Mouse (Mus musculus) thymus, postnatal 10 days (tissue): ENCODE results near the gene Dennd1c.

Source experiments
- DNase-seq, 2 experiments: peaks; one replicate each; pipeline ENCODE4 v3.0.0; 2021; ENCODE audit warnings: low spot score in 2 of 2

The Dennd1c gene

GRCm38 (mm10) chr17:57047406-57047805, 30.9 kb downstream of the Dennd1c start:
- DNase-seq, result no peak

- no peak for DNase-seq
These were observed 36.8 kb downstream of the Dennd1c start, which contains the start of gene Slc25a41 for GRCm38 (mm10) chr17:57041554-57041953. Gene Slc25a41, minus strand, starts transcription at chr17:57041654.

GRCm38 (mm10) chr17:57038978-57039377, 39.3 kb downstream of the Dennd1c start:
- DNase-seq, result no peak

GRCm38 (mm10) chr17:57032854-57033253, 45.5 kb downstream of the Dennd1c start:
- no peak for DNase-seq

- peak; percentile 97 to 100 for DNase-seq
These were observed 46.5 kb downstream of the Dennd1c start for GRCm38 (mm10) chr17:57031661-57032420.

GRCm38 (mm10) chr17:57030931-57031660, 47.2 kb downstream of the Dennd1c start, which contains the start of gene Khsrp:
Gene Khsrp, minus strand, starts transcription at chr17:57031522.
- DNase-seq, result peak; percentile 64 to 70

- no peak for DNase-seq
These were observed 48.6 kb downstream of the Dennd1c start for GRCm38 (mm10) chr17:57029691-57030090.

- no peak for DNase-seq
These were observed 50.8 kb downstream of the Dennd1c start for GRCm38 (mm10) chr17:57027471-57027870.

GRCm38 (mm10) chr17:57020960-57021359, 57.4 kb downstream of the Dennd1c start:
- DNase-seq, result no peak

GRCm38 (mm10) chr17:57019693-57020092, 58.6 kb downstream of the Dennd1c start:
- DNase-seq, result no peak
